Comparison of ENCODE assay signal across 12 mouse cellular contexts in genomic region chr9:75315238-75315637, GRCm38 (mm10). TPM values are rescaled to one million over a fixed set of nuclear protein-coding genes. Genes with fewer than 3 reads are reported as not detected.
A peak's percentile ranks its signal among the peaks of the same experiment; 100 is the strongest.
DNase-seq lines count a peak whose midpoint lies in the region; ATAC-seq and TF ChIP-seq lines count a peak whose summit lies in the region.
"Had no signal": no experiment of that assay in that cellular context is flagged by ENCODE, and none has a peak within 500 bp of the region (broad histone marks: within the 10 kb centered on the region; RNA-seq: fewer than 3 reads in every experiment).

No protein-coding gene starts in this region.

- intact Hi-C loops in left cerebral cortex, postnatal 36 days (cut with DNase I) = no loop called here

- no peak overlapping the region for H3K9ac ChIP-seq in kidney, embryonic 15.5 days
- H3K9ac ChIP-seq in embryonic facial prominence, embryonic 14.5 days (ENCODE audit: low read depth, low read length) = peak overlapping the region; percentile 70
- peak overlapping the region; percentile 80 for H3K9ac ChIP-seq in hindbrain, embryonic 15.5 days

- TF ChIP-seq POLR2A in myocyte (IDR thresholded peaks at IDR 0.05; ENCODE audit: insufficient read length, low read depth) = no peak

- H3K79me2 ChIP-seq in myocyte (ENCODE audit: control insufficient read depth, insufficient read depth) = no peaks in the 10 kb centered on the region

- H3K27me3 ChIP-seq in kidney, embryonic 15.5 days = no peaks in the 10 kb centered on the region
- H3K27me3 ChIP-seq in embryonic facial prominence, embryonic 14.5 days (replicated peaks; ENCODE audit: control insufficient read depth, insufficient read depth, low read length) = no peaks in the 10 kb centered on the region
- H3K27me3 ChIP-seq in hindbrain, embryonic 15.5 days = no peaks in the 10 kb centered on the region
- no peaks in the 10 kb centered on the region for H3K27me3 ChIP-seq in myocyte (ENCODE audit: control insufficient read depth, insufficient read depth, insufficient read length)
- H3K27me3 ChIP-seq: Patski had no signal

- H3K4me1 ChIP-seq in kidney, embryonic 15.5 days = peaks cover 22% of the 10 kb centered on the region
- peaks cover 10% of the 10 kb centered on the region for H3K4me1 ChIP-seq in embryonic facial prominence, embryonic 14.5 days (ENCODE audit: control insufficient read depth, insufficient read depth, low read length)
- H3K4me1 ChIP-seq in hindbrain, embryonic 15.5 days (replicated peaks) = peaks cover 31% of the 10 kb centered on the region

- H3K36me3 ChIP-seq in kidney, embryonic 15.5 days = no peaks in the 10 kb centered on the region
- H3K36me3 ChIP-seq in embryonic facial prominence, embryonic 14.5 days (ENCODE audit: control insufficient read depth, insufficient read depth, low read length) = no peaks in the 10 kb centered on the region
- no peaks in the 10 kb centered on the region for H3K36me3 ChIP-seq in hindbrain, embryonic 15.5 days
- H3K36me3 ChIP-seq in myocyte (ENCODE audit: control insufficient read depth, insufficient read depth) = no peaks in the 10 kb centered on the region

- H3K9me3 ChIP-seq in kidney, embryonic 15.5 days (replicated peaks) = no peaks in the 10 kb centered on the region
- H3K9me3 ChIP-seq in embryonic facial prominence, embryonic 14.5 days (ENCODE audit: control insufficient read depth, low read length) = no peaks in the 10 kb centered on the region
- H3K9me3 ChIP-seq in hindbrain, embryonic 15.5 days = no peaks in the 10 kb centered on the region

- H3K4me3 ChIP-seq in kidney, embryonic 15.5 days (replicated peaks) = peak overlapping the region; percentile 79
- H3K4me3 ChIP-seq in embryonic facial prominence, embryonic 14.5 days (ENCODE audit: low read depth, low read length) = peak overlapping the region; percentile 74; the same call in 1 of the 2 replicates
- peak overlapping the region; percentile 76 for H3K4me3 ChIP-seq in hindbrain, embryonic 15.5 days
- H3K4me3 ChIP-seq in myocyte = peak overlapping the region; percentile 53

- no peak overlapping the region for H3K27ac ChIP-seq in kidney, embryonic 15.5 days
- no peak overlapping the region for H3K27ac ChIP-seq in embryonic facial prominence, embryonic 14.5 days (replicated peaks; ENCODE audit: low read depth, low read length)
- H3K27ac ChIP-seq in hindbrain, embryonic 15.5 days (replicated peaks) = no peak overlapping the region

- WGBS in kidney, embryonic 15.5 days = 63% methylated on average over 3 of the region's 3 CpGs
- 64% methylated on average over 3 of the region's 3 CpGs for WGBS in embryonic facial prominence, embryonic 14.5 days
- WGBS in hindbrain, embryonic 15.5 days = 66% methylated on average over 3 of the region's 3 CpGs

- no peak overlapping the region for H3ac ChIP-seq in myocyte (ENCODE audit: control insufficient read depth, insufficient read length)

- no peak for ATAC-seq in kidney, embryonic 15.5 days (replicated peaks; ENCODE audit: low FRiP score)
- ATAC-seq in embryonic facial prominence, embryonic 14.5 days (ENCODE audit: low read depth) = no peak
- no peak for ATAC-seq in hindbrain, embryonic 15.5 days (ENCODE audit: low FRiP score, low read depth)

- no peak for DNase-seq in kidney, postnatal 25 days
- DNase-seq in embryonic facial prominence, embryonic 14.5 days (ENCODE audit: low spot score) = no peak
- no peak for DNase-seq in right cerebral cortex, postnatal 10 days (ENCODE audit: low spot score in 2 of 2)
- no peak for DNase-seq in thymus, postnatal 25 days
- no peak for DNase-seq in left cerebral cortex, postnatal 36 days (ENCODE audit: low spot score in 2 of 2)
- DNase-seq: layer of hippocampus, adult 9-11 months had no signal

- peak overlapping the region; percentile 84 for H3K4me2 ChIP-seq in kidney, embryonic 15.5 days
- peak overlapping the region; percentile 89 for H3K4me2 ChIP-seq in embryonic facial prominence, embryonic 14.5 days (ENCODE audit: low read depth, low read length)
- peak overlapping the region; percentile 86 for H3K4me2 ChIP-seq in hindbrain, embryonic 15.5 days
- H3K4me2 ChIP-seq in myocyte (ENCODE audit: low read depth) = peak overlapping the region; percentile 86

TF ChIP-seq in myocyte, 11 proteins besides CTCF, POLR2A, EP300 and RAD21:
- peak; percentile 19 for TF ChIP-seq USF1 (IDR thresholded peaks at IDR 0.05; ENCODE audit: low read depth)
- no peak for TF ChIP-seq MAX (IDR thresholded peaks at IDR 0.05; ENCODE audit: low read depth)

RNA-seq across cellular contexts. Expression of gene Gnb5, which starts 9.2 kb away (rescaled TPM):
- polyA plus RNA-seq in kidney, embryonic 15.5 days (2015; fragmentation: Nextera tagmentation; extraction: Ambion mirVana) = 24.9 and 27.3 TPM in 2 replicates
- 30.3 and 31.1 TPM in 2 replicates for polyA plus RNA-seq in embryonic facial prominence, embryonic 14.5 days (2014; fragmentation: Nextera tagmentation; extraction: Ambion mirVana)
- 81.3 and 83.9 TPM in 2 replicates for polyA plus RNA-seq in hindbrain, embryonic 15.5 days (2015; fragmentation: Nextera tagmentation; extraction: Ambion mirVana)
- polyA plus RNA-seq in myocyte (2012; fragmentation: generic; extraction: Trizol) = 24.3 TPM
- 100 to 1,000 TPM; 149 to 158 TPM for total RNA-seq in left cerebral cortex, postnatal 36 days (2021)

RNA-seq across cellular contexts. Expression of gene Bcl2l10, which starts 32.3 kb away (rescaled TPM):
- polyA plus RNA-seq in kidney, embryonic 15.5 days (2015; fragmentation: Nextera tagmentation; extraction: Ambion mirVana) = not detected in 2 replicates
- polyA plus RNA-seq in embryonic facial prominence, embryonic 14.5 days (2014; fragmentation: Nextera tagmentation; extraction: Ambion mirVana) = not detected in 2 replicates
- polyA plus RNA-seq in hindbrain, embryonic 15.5 days (2015; fragmentation: Nextera tagmentation; extraction: Ambion mirVana) = not detected in 2 replicates
- polyA plus RNA-seq in myocyte (2012; fragmentation: generic; extraction: Trizol) = not detected
- total RNA-seq in left cerebral cortex, postnatal 36 days (2021) = not detected
- total RNA-seq: megakaryocyte-erythroid progenitor cell, adult 5-6 weeks had no signal
- polyA plus RNA-seq: spleen, adult 2 months had no signal
